Mouse (Mus musculus) thymus, adult 2 months (tissue): ENCODE data around the gene 9830107B12Rik.

Experiments
- CTCF ChIP-seq: fragments of 200-500 bp; IDR thresholded peaks from 2 replicates; pipeline ENCODE4 v1.5.1; 2012; ENCODE audit warnings: mild to moderate bottlenecking, control low read depth, low read length, moderate library complexity, borderline replicate concordance; ENCODE audit not compliant: control insufficient read depth, poor library complexity, insufficient read depth; ENCODE audit errors: extremely low read depth
- POLR2A ChIP-seq: fragments of 200-500 bp; IDR thresholded peaks from 2 replicates; pipeline ENCODE4 v1.6.1; 2012; ENCODE audit warnings: mild to moderate bottlenecking, low read length, control low read depth, moderate library complexity; ENCODE audit not compliant: control insufficient read depth, poor library complexity, insufficient read depth; ENCODE audit errors: extremely low read depth

DNA sequence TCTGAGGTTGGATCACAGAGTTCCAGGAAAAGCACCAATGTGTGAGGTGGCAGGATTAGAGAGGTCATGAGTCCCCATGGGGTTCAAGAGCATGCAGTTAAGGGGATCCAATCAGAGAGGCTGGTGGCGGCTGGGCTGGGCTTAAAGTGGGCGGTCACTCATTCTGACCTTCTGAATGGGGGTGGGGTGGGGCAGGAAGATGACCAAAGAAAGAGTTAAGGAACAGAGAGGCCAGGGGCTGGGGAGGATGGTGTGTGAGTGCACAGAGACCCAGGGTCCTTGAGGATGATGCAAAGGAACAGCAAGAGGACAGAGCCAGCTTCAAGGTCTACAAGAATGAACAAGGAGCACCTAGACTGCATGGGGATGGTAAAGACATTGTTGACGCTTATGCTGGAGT is 37.5 kb downstream of the 9830107B12Rik start:
- TF ChIP-seq CTCF: no peak
- no peak for TF ChIP-seq POLR2A
